Mouse (Mus musculus): ENCODE measurements around the gene Filip1. TPM values are rescaled to one million over a fixed set of nuclear protein-coding genes. Genes with fewer than 3 reads are reported as not detected.

The Filip1 gene
- polyA plus RNA-seq, 1 experiment from 2014 or later: 8.4 TPM

DNA sequence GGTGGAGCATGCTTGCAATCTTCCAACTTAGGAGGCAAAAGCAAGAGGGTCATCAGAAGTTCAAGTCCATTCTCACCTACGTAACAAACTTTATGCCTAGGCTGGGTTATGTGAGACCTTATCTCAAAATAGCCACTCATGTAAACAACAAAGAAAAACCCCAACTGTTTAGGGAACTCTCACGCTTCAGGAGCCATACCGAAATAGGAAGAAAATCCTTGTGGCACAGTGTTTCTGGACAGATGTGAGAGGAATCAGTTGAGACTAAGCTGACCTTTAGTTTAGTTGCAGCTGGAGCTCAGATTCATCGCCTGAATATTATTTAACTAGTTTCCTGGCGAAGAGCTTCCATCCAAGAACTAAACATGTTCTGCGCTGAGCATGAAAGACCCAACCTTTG lies 170.0 kb downstream of the Filip1 start:
- Histone ChIP-seq H3K36me3 (no peaks in the 10 kb centered on the region), H3K9me3 (no peaks in the 10 kb centered on the region), H3K4me1 (no peaks in the 10 kb centered on the region), H3K4me2 (no peak overlapping the region), H3K27me3 (no peaks in the 10 kb centered on the region), H3K9ac (no peak overlapping the region), H3K4me3 (no peak overlapping the region), H3K27ac (no peak overlapping the region)
- 77% methylated on average over 6 of the region's 6 CpGs for WGBS
- ATAC-seq (ENCODE audit: insufficient number of reproducible peaks, low FRiP score, low TSS enrichment, low read depth): no peak

DNA sequence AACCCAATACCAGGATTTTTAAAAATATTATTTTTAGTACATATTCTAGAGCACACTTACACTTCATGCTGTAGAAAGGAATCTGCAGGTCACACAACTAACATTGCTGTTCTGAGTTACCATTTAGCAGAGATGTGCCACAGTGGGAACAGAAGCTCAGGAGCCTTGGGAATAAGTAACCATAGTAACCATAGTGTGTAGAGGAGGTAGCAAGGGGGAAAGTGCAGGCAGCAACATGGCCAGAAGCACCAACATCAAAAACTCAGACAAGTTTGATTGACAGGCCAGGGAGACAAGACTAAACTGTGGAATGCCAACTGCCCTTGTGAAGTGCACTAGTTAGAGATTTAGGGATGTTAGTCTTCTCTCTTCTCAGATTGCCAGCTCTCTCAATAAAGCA lies 170.6 kb downstream of the Filip1 start:
- H3K9me3 ChIP-seq: no peaks in the 10 kb centered on the region
- no peak for ATAC-seq (ENCODE audit: insufficient number of reproducible peaks, low FRiP score, low TSS enrichment, low read depth)
- H3K27me3 ChIP-seq: no peaks in the 10 kb centered on the region
- no peaks in the 10 kb centered on the region for H3K4me1 ChIP-seq
- no peak overlapping the region for H3K4me3 ChIP-seq
- H3K9ac ChIP-seq: no peak overlapping the region
- H3K36me3 ChIP-seq: no peaks in the 10 kb centered on the region
- H3K4me2 ChIP-seq: no peak overlapping the region
- H3K27ac ChIP-seq: no peak overlapping the region

DNA sequence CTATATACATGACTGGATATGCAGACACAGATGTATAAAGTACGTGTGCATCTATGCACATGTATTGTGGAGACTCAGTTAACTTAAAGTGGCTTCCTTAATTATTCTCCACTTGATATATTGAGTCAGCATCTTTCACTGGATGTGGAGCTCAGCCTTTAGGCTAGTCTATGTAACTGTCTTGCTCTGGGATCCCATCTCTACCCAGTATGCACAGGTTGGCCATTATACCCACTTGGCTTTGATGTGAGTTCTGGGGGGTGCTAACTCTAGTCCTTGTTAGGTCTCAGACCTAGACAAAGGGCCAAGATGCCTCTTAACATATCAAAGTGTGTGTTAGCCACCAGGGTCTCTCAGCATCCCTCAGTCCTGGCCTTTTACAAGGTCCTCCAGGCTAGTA lies 181.4 kb downstream of the Filip1 start:
- Histone ChIP-seq H3K9me3 (no peaks in the 10 kb centered on the region), H3K9ac (no peak overlapping the region), H3K4me1 (no peaks in the 10 kb centered on the region), H3K4me3 (no peak overlapping the region), H3K27ac (no peak overlapping the region), H3K36me3 (no peaks in the 10 kb centered on the region), H3K4me2 (no peak overlapping the region), H3K27me3 (no peaks in the 10 kb centered on the region)
- no peak for ATAC-seq (ENCODE audit: insufficient number of reproducible peaks, low FRiP score, low TSS enrichment, low read depth)
- WGBS: 86% methylated on average over 1 of the region's 1 CpGs

DNA sequence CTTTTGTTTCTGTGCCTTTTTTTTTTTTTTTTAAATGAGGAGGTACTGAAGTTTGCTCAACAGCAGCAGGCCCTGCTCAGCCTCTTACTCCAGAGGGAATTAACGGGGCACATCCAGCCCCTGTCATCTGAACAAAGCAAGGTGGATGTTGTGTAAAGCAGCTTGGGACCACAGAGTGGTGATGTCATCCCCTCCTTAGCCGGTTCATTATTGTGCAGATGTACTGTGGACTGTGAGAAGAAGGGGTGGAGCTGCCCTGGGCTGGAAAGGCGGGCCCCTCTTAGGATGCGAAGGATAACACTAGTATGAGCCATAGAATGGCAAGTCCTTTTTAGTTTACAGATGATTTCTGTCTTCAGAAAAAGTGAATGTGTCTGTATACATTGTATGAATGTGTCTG lies 181.8 kb downstream of the Filip1 start:
- no peak overlapping the region for H3K4me2 ChIP-seq
- H3K9me3 ChIP-seq: no peaks in the 10 kb centered on the region
- H3K9ac ChIP-seq: no peak overlapping the region
- H3K27ac ChIP-seq: no peak overlapping the region
- no peaks in the 10 kb centered on the region for H3K27me3 ChIP-seq
- ATAC-seq (ENCODE audit: insufficient number of reproducible peaks, low FRiP score, low TSS enrichment, low read depth): no peak
- no peaks in the 10 kb centered on the region for H3K4me1 ChIP-seq
- 39% methylated on average over 4 of the region's 4 CpGs for WGBS
- no peaks in the 10 kb centered on the region for H3K36me3 ChIP-seq
- no peak overlapping the region for H3K4me3 ChIP-seq

DNA sequence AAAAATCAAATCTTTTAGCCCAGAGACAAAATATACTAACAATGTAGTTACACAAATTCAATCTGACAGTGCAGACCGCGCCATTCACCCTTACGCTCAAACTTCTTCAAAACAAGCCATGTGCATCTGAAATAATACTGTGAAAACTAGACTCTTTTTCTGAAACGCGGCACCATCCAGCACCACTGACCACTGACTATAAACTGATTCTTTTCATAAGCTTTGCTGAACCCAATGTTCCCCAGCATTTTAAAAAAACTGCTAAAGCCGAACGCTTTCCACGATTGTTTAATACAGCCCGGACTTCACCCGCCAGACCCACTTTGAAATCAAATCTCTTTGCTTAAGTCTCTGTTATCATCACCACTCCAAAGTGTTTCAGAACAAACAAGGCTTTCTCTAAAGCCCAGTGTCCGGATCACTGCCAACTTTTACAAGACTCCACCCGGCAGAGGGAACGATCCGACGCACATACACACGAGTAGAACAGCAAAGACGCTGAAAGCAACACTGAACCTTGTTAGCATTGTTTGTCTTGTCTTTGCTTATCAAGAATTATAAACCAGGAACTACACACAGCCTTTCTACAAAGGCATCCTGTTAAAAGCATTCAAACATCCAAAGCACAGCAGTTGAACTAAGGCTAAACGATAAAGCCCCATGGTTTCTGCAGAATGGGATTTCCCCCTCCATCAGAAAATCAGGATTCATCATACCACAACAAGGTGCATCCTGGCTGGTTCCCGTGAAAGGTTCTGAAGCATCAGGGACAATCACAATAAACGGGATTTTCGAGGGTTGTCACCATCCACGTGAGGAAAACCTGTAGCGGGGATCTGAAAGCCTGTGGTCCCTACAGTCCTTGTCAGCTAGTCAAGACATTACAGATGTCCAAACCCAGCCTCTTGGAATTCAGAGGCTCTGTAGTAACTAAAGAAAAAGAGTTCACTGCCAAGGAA lies 182.5 kb downstream of the Filip1 start:
- ATAC-seq (ENCODE audit: insufficient number of reproducible peaks, low FRiP score, low TSS enrichment, low read depth): no peak

DNA sequence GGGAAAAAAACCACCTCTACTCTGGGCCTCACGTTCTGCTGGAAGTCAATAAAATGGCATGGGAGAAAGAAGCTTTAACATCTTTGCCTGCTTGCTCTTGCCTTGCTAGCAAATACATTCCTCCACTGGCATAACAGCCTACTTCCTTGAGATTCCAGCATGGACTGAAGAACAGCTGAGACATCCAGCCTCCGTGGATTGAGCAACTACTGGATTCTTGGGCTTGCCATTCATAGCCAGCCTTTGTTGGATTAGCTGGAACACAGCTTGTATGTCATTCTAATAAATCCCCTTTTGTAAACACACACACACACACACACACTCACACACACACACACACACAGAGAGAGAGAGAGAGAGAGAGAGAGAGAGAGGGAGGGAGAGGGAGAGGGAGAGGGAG lies 185.6 kb downstream of the Filip1 start:
- H3K9me3 ChIP-seq: no peaks in the 10 kb centered on the region
- H3K4me1 ChIP-seq: no peaks in the 10 kb centered on the region
- no peak for ATAC-seq (ENCODE audit: insufficient number of reproducible peaks, low FRiP score, low TSS enrichment, low read depth)
- no peaks in the 10 kb centered on the region for H3K27me3 ChIP-seq
- no peak overlapping the region for H3K9ac ChIP-seq
- H3K36me3 ChIP-seq: no peaks in the 10 kb centered on the region
- WGBS: 62% methylated on average over 2 of the region's 2 CpGs
- H3K27ac ChIP-seq: no peak overlapping the region
- H3K4me3 ChIP-seq: no peak overlapping the region
- no peak overlapping the region for H3K4me2 ChIP-seq

More for the DNA sequence above, 182.5 kb downstream of the Filip1 start:
- WGBS: 65% methylated on average over 23 of the region's 23 CpGs
- Histone ChIP-seq H3K9ac (no peak overlapping the region), H3K27ac (no peak overlapping the region), H3K4me1 (no peaks in the 10 kb centered on the region), H3K27me3 (no peaks in the 10 kb centered on the region), H3K36me3 (no peaks in the 10 kb centered on the region), H3K4me3 (no peak overlapping the region), H3K4me2 (no peak overlapping the region), H3K9me3 (no peaks in the 10 kb centered on the region)

DNA sequence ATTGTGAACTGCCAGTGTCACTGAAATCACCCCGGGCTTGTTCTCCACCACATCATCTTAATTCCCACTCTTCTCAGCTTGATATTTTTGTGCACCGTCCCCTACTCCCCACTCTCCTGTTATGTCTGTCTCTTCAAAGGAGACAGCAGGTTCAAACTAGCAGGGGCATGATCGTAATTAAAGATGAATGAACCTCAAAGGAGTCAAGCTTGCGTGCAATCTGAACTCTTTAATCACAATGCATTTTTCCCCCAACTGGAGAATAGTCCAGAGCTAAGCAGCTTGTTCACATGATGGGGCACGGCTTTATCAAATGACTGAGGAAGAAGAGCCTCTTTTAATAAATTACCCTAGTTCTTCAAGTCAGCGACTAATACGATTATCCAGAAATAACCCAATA lies 187.1 kb downstream of the Filip1 start:
- Histone ChIP-seq H3K4me3 (no peak overlapping the region), H3K9ac (no peak overlapping the region), H3K27ac (no peak overlapping the region), H3K9me3 (no peaks in the 10 kb centered on the region), H3K4me2 (no peak overlapping the region), H3K36me3 (no peaks in the 10 kb centered on the region), H3K4me1 (no peaks in the 10 kb centered on the region), H3K27me3 (no peaks in the 10 kb centered on the region)
- 69% methylated on average over 7 of the region's 7 CpGs for WGBS
- ATAC-seq (ENCODE audit: insufficient number of reproducible peaks, low FRiP score, low TSS enrichment, low read depth): no peak

DNA sequence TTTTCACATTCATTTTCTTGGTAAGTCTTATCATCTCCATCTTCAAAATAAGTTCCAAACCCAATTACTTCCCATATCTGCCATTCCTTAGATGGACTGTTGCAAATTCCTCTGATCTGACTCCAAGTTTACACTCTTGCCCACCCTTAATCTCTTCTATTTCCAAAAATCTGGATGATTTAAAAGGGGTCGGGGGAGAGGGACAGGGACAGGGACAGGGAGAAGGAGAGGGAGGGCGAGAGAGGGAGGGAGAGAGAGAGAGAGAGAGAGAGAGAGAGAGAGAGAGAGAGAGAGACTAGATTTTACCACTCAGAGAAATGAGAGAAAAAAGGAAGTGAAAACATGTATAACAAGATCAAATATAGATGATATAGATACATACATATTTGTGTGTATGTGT lies 188.8 kb downstream of the Filip1 start:
- Histone ChIP-seq H3K36me3 (no peaks in the 10 kb centered on the region), H3K9ac (no peak overlapping the region), H3K27ac (no peak overlapping the region), H3K4me2 (no peak overlapping the region), H3K4me1 (no peaks in the 10 kb centered on the region), H3K4me3 (no peak overlapping the region), H3K27me3 (no peaks in the 10 kb centered on the region), H3K9me3 (no peaks in the 10 kb centered on the region)
- no peak for ATAC-seq (ENCODE audit: insufficient number of reproducible peaks, low FRiP score, low TSS enrichment, low read depth)
- 74% methylated on average over 2 of the region's 2 CpGs for WGBS

DNA sequence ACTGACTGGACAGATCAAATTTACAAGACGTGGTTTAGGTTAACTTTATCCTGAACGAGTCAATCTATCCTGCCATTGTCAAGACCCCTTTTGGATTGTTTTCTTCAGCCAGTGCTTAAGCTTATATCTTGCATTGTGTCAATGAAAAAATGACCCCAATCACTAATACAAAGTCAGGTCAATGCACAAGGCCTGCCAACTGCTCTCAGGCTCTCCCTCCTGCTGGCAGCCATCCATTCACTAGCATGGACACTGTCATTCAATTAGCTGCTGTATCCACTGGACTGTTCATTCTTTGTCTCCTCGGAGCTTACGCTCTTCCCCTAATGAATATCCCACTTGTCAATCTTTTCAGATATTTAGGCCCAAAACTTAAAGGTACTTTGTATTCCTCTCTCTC lies 189.2 kb downstream of the Filip1 start:
- Histone ChIP-seq H3K36me3 (no peaks in the 10 kb centered on the region), H3K4me1 (no peaks in the 10 kb centered on the region), H3K27ac (no peak overlapping the region), H3K27me3 (no peaks in the 10 kb centered on the region), H3K4me2 (no peak overlapping the region), H3K9me3 (no peaks in the 10 kb centered on the region), H3K9ac (no peak overlapping the region), H3K4me3 (no peak overlapping the region)
- no peak for ATAC-seq (ENCODE audit: insufficient number of reproducible peaks, low FRiP score, low TSS enrichment, low read depth)
- WGBS: 85% methylated on average over 4 of the region's 4 CpGs

DNA sequence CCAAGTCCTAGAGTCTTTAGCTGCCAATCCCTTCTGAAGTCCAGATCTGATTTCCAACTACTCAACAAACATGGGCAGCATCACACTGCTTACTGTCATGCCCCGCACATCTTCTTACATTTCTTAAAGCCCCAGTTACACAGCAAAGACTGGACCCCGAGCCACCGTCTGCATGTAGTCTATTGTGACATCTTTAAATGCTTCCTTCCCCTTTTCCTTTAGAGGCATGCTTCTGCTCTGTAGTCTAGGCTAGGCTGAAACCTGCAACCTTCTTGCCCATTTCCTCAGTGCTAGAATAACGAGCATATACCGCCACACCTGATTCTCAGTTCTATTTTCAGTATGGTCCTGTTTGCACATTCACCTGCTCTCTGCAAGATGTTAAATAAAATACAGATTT lies 196.2 kb downstream of the Filip1 start:
- no peak overlapping the region for H3K9ac ChIP-seq
- no peaks in the 10 kb centered on the region for H3K9me3 ChIP-seq
- no peak overlapping the region for H3K27ac ChIP-seq
- no peaks in the 10 kb centered on the region for H3K36me3 ChIP-seq
- no peak for ATAC-seq (ENCODE audit: insufficient number of reproducible peaks, low FRiP score, low TSS enrichment, low read depth)
- H3K4me1 ChIP-seq: peaks cover 22% of the 10 kb centered on the region
- no peak overlapping the region for H3K4me2 ChIP-seq
- 80% methylated on average over 5 of the region's 5 CpGs for WGBS
- no peak overlapping the region for H3K4me3 ChIP-seq
- H3K27me3 ChIP-seq: no peaks in the 10 kb centered on the region

DNA sequence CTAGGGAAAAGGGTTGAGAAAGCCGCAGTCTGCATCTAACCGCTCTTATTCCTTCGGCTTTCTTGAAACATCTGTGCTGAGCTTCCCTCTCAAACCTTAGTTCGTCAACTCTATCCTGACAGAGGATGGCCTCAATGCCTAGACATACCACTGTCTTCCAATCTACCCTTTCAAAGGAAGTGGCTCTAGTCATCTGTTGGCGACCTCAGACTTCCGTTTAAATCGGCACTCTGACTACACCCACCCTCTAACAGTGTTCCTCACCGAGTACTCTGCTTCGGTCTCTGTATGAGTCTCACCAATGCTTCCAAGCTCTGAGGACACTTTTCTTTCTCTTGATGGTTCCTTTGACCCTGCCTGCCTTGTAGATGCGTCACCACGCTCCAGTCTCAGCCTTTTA lies 196.6 kb downstream of the Filip1 start:
- no peak for ATAC-seq (ENCODE audit: insufficient number of reproducible peaks, low FRiP score, low TSS enrichment, low read depth)
- Histone ChIP-seq H3K4me3 (no peak overlapping the region), H3K27ac (no peak overlapping the region), H3K4me1 (peaks cover 22% of the 10 kb centered on the region), H3K36me3 (no peaks in the 10 kb centered on the region), H3K27me3 (no peaks in the 10 kb centered on the region), H3K9ac (no peak overlapping the region), H3K4me2 (no peak overlapping the region), H3K9me3 (no peaks in the 10 kb centered on the region)
- WGBS: 90% methylated on average over 11 of the region's 11 CpGs

DNA sequence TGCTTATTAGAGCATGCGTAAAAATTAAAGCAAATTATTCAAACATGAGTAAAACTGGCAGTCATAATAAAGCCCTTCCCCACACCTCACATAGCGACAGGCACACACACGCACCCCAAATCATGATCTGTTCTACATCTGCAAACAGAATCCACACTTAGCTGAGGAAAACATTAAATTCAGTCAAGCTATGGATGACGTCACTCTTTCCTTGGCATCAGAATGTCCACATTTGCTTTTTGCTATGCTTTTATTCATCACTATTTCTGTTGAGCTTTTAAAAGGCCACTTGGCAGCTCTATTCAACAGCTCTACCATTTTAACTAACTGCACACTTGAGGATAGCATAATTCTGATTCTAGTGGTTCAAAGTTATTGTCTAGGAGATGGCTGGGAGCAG lies 198.1 kb downstream of the Filip1 start:
- Histone ChIP-seq H3K4me3 (no peak overlapping the region), H3K9ac (no peak overlapping the region), H3K9me3 (no peaks in the 10 kb centered on the region), H3K36me3 (no peaks in the 10 kb centered on the region), H3K4me2 (no peak overlapping the region), H3K4me1 (peaks cover 29% of the 10 kb centered on the region), H3K27me3 (no peaks in the 10 kb centered on the region), H3K27ac (peak overlapping the region; percentile 50)
- ATAC-seq (ENCODE audit: insufficient number of reproducible peaks, low FRiP score, low TSS enrichment, low read depth): peak; percentile 67; the same call in 1 of the 2 replicates
- 33% methylated on average over 4 of the region's 4 CpGs for WGBS
